Mouse (Mus musculus) thymus, postnatal 4 days (tissue): ENCODE data around the gene Chac1.

ENCODE experiments used
- DNase-seq: peaks from one replicate; pipeline ENCODE4 v3.0.0; 2021

Chac1 gene

GRCm38 (mm10) chr2:119350555-119351486, at the start of gene Chac1:
TSS of gene Chac1 (plus strand) at chr2:119351229.
- peak; percentile 73 for DNase-seq

DNA sequence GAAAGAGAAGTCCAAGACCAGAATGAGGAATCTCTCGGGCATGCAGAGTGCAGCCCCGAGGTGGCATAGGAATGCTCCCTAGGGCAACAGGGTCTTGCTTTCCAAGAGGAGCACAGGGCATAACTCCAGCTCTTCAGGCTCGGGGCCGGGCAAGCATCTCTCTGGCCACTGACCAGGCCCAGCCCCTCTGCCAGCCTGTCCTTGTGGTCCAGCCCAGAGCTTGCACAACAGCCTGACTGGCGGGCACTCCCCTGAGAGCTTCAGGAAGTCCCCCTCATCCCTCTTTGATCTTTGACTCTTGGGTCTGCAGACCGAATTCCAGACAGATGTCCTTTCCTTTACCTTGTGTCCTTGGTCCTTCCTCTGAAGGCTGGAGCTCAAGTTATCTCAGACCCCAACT, 48.2 kb upstream of the Chac1 start:
- DNase-seq = no peak

DNA sequence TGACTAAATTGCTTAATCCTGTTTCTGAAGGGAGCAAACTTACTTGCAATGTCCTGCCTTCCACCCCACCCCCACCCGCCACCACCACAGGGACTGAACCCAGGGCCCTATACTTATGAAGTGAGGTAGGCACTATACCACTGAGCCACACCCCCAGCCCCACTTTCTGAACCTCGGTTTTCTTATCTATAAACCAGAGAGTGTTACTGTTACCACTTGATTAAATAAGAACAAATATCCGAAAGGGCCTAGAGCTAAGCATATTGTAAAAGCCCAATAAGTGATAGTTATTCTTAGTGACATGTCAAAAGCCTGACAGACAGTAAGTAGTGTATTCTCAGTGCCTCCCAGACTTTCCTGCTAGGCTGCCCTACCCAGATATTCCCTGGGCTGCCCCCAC, 46.6 kb upstream of the Chac1 start:
- DNase-seq = no peak

- DNase-seq = no peak
Observed at GRCm38 (mm10) chr2:119304798-119305208, 46.2 kb upstream of the Chac1 start.

GRCm38 (mm10) chr2:119311544-119311943, 39.5 kb upstream of the Chac1 start:
- no peak for DNase-seq

GRCm38 (mm10) chr2:119312380-119312958, 38.6 kb upstream of the Chac1 start:
- DNase-seq = no peak

DNA sequence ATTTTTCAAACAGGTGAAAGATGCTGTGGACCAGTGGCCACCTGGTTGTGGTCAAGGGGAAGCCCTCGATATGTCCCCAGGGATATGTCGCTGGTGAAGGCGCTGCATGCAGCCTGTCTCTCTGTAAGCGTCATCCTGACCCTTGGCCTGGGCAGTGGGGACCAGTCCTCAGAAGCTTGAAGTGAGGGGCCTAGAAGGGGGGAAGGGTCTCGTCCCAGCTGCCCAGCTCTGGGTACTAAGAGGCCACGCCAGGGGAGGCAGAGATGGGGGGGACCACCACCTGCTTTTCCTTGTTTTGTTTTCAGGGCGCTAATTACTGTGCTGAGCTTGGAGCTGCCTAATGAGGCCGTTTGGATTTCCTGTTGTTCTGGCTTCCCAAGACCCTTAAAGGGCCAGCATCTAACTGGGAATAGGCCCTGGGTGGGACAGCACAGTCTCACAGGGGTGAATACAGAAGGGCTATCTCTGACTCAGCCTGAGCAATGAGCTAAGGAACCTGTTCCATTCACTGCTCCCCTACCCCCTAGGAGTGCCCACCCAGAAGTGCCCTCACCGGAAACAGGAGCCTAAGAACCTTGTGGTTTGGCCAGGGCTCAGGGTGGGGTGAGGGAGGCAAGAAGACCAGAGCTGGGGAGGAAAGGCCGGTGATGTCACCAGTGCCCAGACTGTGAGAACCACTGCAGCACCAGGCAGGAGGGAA, 37.1 kb upstream of the Chac1 start:
- DNase-seq = no peak

DNA sequence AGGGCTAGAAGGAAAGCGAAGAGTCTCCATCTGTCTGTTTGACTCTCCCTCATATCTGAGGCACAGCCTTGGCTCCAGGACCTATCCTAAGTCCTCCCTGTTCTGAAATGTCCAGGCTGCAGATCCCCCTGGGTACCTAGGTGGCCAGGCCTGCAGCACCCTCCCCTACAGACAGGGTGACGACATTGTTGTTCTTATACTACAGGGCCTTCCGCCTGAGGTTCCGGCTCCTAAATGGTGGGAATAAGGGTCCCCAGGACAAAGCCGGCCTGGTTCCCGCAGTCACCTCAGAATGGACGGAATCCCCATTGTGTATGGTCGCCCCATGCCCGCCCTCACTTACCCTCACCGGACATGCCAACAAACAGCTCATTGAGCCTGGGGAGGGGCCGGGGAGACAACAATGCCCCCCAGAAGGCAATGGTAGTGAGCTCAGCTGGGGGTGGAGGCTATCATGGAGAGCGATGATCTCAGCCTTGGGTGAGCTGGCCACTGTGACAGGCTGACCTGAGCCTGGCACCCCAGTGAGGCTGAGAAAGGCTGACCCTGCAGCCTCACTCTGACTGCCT, 36.2 kb upstream of the Chac1 start:
- no peak for DNase-seq

DNA sequence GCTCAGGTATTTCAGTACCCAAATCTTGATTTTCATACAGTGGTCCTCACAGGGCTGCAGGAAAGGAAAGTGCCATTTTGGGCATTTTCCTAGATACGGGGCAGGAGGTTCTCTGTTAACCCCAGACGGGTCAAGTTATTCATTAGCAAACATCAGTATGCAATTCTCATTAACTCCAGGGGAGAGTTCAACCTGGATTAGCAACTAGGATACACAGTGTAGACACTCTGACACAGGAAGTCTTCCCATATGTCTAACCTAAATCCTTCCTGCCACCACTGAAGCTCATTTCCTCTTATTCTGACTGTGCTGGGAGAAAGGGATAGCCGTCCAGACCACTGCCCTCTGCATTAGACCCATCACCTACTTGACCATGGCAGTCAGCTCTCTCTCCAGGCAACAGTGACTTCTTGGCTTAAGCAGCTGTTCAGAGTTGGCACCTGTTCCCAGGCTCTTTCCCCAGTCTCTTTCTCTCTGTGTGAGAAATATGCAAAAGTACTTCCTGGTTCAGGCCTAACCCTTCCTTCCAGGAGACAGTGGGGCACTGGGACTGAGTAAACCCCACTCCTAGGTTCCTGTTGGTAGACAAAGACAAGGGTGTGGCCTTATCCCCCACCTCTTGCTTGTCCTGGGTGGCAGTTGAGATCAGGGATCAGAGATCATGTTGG, 32.9 kb upstream of the Chac1 start:
- no peak for DNase-seq

DNA sequence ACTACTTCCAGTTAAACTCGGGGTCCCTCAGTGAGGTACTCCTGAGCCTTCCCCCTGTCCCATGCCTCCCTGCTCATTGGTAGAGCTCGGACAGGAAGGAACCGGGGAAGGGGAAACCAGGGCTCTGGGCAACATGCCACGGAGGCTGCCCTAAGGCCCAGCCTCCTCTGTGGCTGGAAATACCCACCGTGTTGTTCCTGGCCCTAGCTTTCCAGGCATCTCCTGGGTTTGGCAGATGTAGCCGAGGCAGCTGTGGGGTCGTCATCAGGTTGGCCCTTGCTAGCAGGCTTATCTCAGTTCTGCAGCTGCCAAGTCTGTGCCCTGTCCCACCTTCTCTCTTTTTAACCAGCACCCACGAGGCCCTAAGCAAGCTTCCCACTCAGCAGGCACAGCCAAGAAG, 30.5 kb upstream of the Chac1 start:
- DNase-seq = no peak

GRCm38 (mm10) chr2:119321771-119322586, 29.1 kb upstream of the Chac1 start:
- DNase-seq = peak; percentile 50

DNA sequence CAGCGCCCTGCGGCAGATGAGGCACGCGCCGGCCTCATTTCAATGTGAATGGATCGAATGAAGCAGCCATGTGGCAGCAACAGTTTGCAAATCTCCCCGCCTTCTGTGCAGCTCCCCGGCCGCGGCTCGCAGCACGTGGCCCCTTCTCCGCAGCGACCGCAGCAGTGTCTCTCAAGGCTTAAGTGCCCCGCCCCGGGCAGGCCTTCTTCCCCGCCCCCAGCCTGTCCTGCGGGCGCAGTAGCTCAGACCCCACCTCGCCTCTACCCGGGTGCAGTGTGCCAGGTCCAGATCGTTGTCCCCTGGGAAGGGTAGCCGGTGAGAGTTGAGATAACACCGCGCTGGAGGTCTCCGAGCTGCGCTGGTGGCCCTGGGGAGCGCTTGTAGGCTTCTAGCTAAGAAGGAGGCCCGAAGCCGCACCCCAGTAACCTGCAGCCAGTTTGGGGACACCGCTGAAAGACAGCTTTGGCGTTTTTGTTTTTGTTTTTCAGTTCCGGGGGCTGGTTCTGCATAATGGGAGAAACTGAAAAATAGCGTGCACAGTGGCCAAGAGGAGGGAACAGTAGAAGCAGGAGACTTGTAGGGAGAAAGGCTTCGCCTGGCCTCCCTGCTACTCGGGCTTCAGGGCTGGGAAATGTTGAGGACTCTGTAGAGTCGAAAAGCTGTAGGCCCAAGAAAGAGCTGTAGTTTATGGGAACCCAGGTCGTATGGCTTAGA, 28.3 kb upstream of the Chac1 start:
- DNase-seq = peak; percentile 62

- DNase-seq = peak; percentile 48
Observed at GRCm38 (mm10) chr2:119323866-119324575, 27.0 kb upstream of the Chac1 start.

- peak; percentile 55 for DNase-seq
Observed at GRCm38 (mm10) chr2:119324576-119325318, 26.3 kb upstream of the Chac1 start.

DNA sequence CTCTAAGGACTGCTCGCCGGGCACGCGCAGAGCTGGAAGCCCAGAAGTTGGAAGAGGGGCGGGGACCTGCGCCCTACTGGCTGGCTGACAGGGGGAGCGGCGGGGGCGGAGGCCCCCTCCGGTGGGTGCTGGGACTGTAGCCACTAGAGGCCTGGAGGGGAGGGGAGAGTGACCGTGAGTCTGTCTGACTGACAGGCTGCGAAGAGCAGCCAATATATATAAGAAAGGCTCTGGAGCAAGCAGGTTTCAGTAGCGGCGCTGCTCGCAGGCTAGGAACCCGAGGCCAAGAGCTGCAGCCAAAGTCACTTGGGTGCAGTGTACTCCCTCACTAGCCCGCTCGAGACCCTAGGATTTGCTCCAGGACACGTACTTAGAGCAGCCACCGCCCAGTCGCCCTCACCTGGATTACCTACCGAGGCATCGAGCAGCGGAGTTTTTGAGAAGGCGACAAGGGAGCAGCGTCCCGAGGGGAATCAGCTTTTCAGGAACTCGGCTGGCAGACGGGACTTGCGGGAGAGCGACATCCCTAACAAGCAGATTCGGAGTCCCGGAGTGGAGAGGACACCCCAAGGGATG, 25.4 kb upstream of the Chac1 start, which contains the start of gene Dll4:
Gene Dll4 (plus strand): TSS at position 217 of the 576 bp plus-strand sequence.
- peak; percentile 52 for DNase-seq

DNA sequence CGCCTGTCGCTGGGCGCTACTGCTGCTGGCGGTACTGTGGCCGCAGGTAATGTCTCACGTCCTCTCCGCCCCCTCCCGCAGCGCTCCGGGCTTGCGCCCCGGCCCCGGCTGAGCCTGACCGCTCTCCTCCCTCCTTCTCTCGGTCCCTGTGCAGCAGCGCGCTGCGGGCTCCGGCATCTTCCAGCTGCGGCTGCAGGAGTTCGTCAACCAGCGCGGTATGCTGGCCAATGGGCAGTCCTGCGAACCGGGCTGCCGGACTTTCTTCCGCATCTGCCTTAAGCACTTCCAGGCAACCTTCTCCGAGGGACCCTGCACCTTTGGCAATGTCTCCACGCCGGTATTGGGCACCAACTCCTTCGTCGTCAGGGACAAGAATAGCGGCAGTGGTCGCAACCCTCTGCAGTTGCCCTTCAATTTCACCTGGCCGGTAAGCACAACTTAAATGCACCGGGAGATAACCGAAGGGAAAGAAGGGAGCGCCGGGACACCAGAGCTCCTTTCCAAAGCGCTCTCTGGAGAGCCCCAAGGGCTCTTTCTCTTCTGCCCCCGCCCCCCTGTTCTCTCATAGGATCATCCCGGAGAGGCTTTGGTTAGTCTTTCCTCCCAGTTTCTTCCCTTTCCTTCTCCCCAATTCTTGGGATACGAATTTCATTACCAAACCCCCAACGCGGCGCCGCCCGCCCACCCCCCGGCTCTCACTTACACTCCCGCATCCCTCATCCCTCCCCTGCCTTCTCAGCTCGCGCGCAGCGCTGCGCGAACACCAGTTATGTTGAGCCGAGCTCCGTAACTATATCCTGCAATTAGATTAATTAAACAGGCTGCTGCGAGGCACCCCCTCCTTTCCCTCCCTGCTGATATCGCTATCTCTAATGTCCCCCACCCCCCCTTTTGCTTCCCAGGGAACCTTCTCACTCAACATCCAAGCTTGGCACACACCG, 24.6 kb upstream of the Chac1 start:
- DNase-seq = peak; percentile 33

DNA sequence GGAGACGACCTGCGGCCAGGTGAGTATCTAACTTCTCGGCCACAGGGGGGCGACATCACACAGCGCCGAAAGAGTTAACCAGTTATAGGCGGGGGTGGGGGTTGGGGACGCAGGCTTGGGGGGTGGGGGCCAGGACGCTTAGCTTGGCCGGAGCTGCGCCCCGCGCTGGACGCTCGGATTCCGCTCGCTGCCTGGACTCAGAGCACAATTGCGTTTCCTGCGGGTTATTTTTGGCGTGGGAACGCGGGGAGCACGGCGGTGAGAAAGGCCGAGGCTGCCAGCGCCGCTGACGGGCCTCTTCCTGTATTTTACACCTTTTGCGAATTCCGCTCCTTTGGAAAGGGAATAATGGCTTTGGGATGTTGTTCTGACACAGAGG, 23.9 kb upstream of the Chac1 start:
- peak; percentile 80 for DNase-seq

- no peak for DNase-seq
Observed at GRCm38 (mm10) chr2:119327942-119328526, 23.0 kb upstream of the Chac1 start.
